Mouse (Mus musculus) MEL (cell line): ENCODE results near the gene Tas2r137. TPM values are rescaled to one million over a fixed set of nuclear protein-coding genes. Genes with fewer than 3 reads are reported as not detected.

Experiments used
- DNase-seq: peaks from one replicate; pipeline ENCODE4 v3.0.0; 2011; ENCODE audit warnings: low read depth, low spot score
- H3K27ac ChIP-seq: 2 replicates; pipeline ENCODE4 v1.5.1; 2012; ENCODE audit warnings: low read depth, mild to moderate bottlenecking, control low read depth, low read length, moderate library complexity; ENCODE audit not compliant: control insufficient read depth
- H3K27me3 ChIP-seq, 2 experiments: fragments of 150-350 bp in 1 of 2; sonication (generic) in 1 of 2; 2 replicates each; pipeline ENCODE4 v1.6.1; 2012; ENCODE audit warnings: low read length in 2 of 2, mild to moderate bottlenecking in 2 of 2, improper control_type of control experiment in 1 of 2, moderate library complexity in 1 of 2; ENCODE audit not compliant: insufficient read depth in 2 of 2, control insufficient read depth in 1 of 2
- H3K36me3 ChIP-seq, 2 experiments: 2 replicates each; pipeline ENCODE4 v1.6.1; 2012 to 2014; ENCODE audit warnings: low read length in 2 of 2, improper control_type of control experiment in 1 of 2, inconsistent platforms in 1 of 2, mild to moderate bottlenecking in 1 of 2; ENCODE audit not compliant: insufficient read depth in 2 of 2, control insufficient read depth in 1 of 2
- H3K4me1 ChIP-seq, 2 experiments: fragments of 150-350 bp in 1 of 2; sonication (generic) in 1 of 2; 2 replicates each; pipeline ENCODE4 v1.6.1; 2012; ENCODE audit warnings: low read length in 2 of 2, improper control_type of control experiment in 1 of 2, mild to moderate bottlenecking in 1 of 2; ENCODE audit not compliant: insufficient read depth in 2 of 2, control insufficient read depth in 1 of 2
- H3K4me3 ChIP-seq, 2 experiments: fragments of 150-350 bp in 1 of 2; sonication (generic) in 1 of 2; 2 replicates each; pipeline ENCODE4 v1.5.1; 2012; ENCODE audit warnings: low read depth in 2 of 2, low read length in 2 of 2, mild to moderate bottlenecking in 2 of 2, moderate library complexity in 2 of 2, control low read depth in 1 of 2, improper control_type of control experiment in 1 of 2; ENCODE audit not compliant: control insufficient read depth in 1 of 2, insufficient read depth in 1 of 2
- H3K79me2 ChIP-seq: 2 replicates; pipeline ENCODE4 v1.6.1; 2012; ENCODE audit warnings: mild to moderate bottlenecking, low read length, moderate library complexity; ENCODE audit not compliant: control insufficient read depth, poor library complexity, insufficient read depth
- H3K9ac ChIP-seq: 2 replicates; pipeline ENCODE4 v1.6.1; 2012; ENCODE audit warnings: low read depth, mild to moderate bottlenecking, control low read depth, low read length, moderate library complexity; ENCODE audit not compliant: control insufficient read depth, poor library complexity, severe bottlenecking
- H3K9me3 ChIP-seq: fragments of 150-350 bp; sonication (generic); replicated peaks from 2 replicates; pipeline ENCODE4 v1.6.1; 2012; ENCODE audit warnings: mild to moderate bottlenecking, low read length, improper control_type of control experiment, moderate library complexity; ENCODE audit not compliant: insufficient read depth
- BHLHE40 ChIP-seq: IDR thresholded peaks from 2 replicates; pipeline ENCODE4 v1.6.1; 2012; ENCODE audit warnings: low read depth, mild to moderate bottlenecking, inconsistent platforms, low read length, improper control_type of control experiment, borderline replicate concordance
- CHD1 ChIP-seq: IDR thresholded peaks from 2 replicates; pipeline ENCODE4 v1.6.1; 2012; ENCODE audit warnings: low read depth, mild to moderate bottlenecking, inconsistent platforms, low read length, improper control_type of control experiment
- CTCF ChIP-seq, 3 experiments: IDR thresholded peaks in 2 of 3; conservative IDR thresholded peaks in 1 of 3; 2 replicates each; pipeline ENCODE4 v1.5.1; 2011 to 2012; ENCODE audit warnings: low read length in 3 of 3, low read depth in 2 of 3, mild to moderate bottlenecking in 2 of 3, improper control_type of control experiment in 1 of 3, inconsistent platforms in 1 of 3, mixed read lengths in 1 of 3, moderate library complexity in 1 of 3; ENCODE audit not compliant: control insufficient read depth in 1 of 3, insufficient read depth in 1 of 3, poor library complexity in 1 of 3, severe bottlenecking in 1 of 3
- E2F4 ChIP-seq: IDR thresholded peaks from 2 replicates; pipeline ENCODE4 v1.6.1; 2011; ENCODE audit warnings: low read depth, low read length, improper control_type of control experiment, borderline replicate concordance
- ELF1 ChIP-seq: IDR thresholded peaks from 2 replicates; pipeline ENCODE4 v1.6.1; 2014; ENCODE audit warnings: low read depth, mild to moderate bottlenecking, inconsistent platforms, low read length, improper control_type of control experiment, moderate library complexity
- GABPA ChIP-seq: IDR thresholded peaks from 2 replicates; pipeline ENCODE4 v1.6.1; 2012; ENCODE audit warnings: low read depth, mild to moderate bottlenecking, inconsistent platforms, low read length, improper control_type of control experiment, moderate library complexity
- GATA1 ChIP-seq: IDR thresholded peaks from 2 replicates; pipeline ENCODE4 v1.6.1; 2011; ENCODE audit warnings: low read depth, low read length, improper control_type of control experiment
- JUND ChIP-seq: IDR thresholded peaks from 2 replicates; pipeline ENCODE4 v1.6.1; 2011; ENCODE audit warnings: low read depth, mild to moderate bottlenecking, improper control_type of control experiment, low read length
- KAT2A ChIP-seq: conservative IDR thresholded peaks from 2 replicates; pipeline ENCODE4 v1.6.1; 2012; ENCODE audit warnings: low read depth, low read length, improper control_type of control experiment, inconsistent platforms
- MAZ ChIP-seq: IDR thresholded peaks from 2 replicates; pipeline ENCODE4 v1.6.1; 2012; ENCODE audit warnings: low read depth, mild to moderate bottlenecking, inconsistent platforms, low read length, improper control_type of control experiment
- MEF2A ChIP-seq: IDR thresholded peaks from 2 replicates; pipeline ENCODE4 v1.6.1; 2014; ENCODE audit warnings: low read depth, mild to moderate bottlenecking, inconsistent platforms, low read length, improper control_type of control experiment; ENCODE audit not compliant: poor library complexity, insufficient replicate concordance, severe bottlenecking; ENCODE audit errors: extremely low read depth
- MYB ChIP-seq: IDR thresholded peaks from 2 replicates; pipeline ENCODE4 v1.6.1; 2011; ENCODE audit warnings: mild to moderate bottlenecking, low read depth, low read length, improper control_type of control experiment
- NELFE ChIP-seq: IDR thresholded peaks from 2 replicates; pipeline ENCODE4 v1.6.1; 2011; ENCODE audit warnings: low read depth, low read length, improper control_type of control experiment
- POLR2A ChIP-seq, 2 experiments: IDR thresholded peaks; 2 replicates each; pipeline ENCODE4 v1.6.1; 2011 to 2012; ENCODE audit warnings: low read length in 2 of 2, mild to moderate bottlenecking in 2 of 2, control low read depth in 1 of 2, improper control_type of control experiment in 1 of 2, low read depth in 1 of 2, moderate library complexity in 1 of 2; ENCODE audit not compliant: control insufficient read depth in 1 of 2, insufficient read depth in 1 of 2, poor library complexity in 1 of 2
- RAD21 ChIP-seq: IDR thresholded peaks from 2 replicates; pipeline ENCODE4 v1.6.1; 2011; ENCODE audit warnings: mild to moderate bottlenecking, low read depth, low read length, improper control_type of control experiment
- SMC3 ChIP-seq: IDR thresholded peaks from 2 replicates; pipeline ENCODE4 v1.6.1; 2011; ENCODE audit warnings: low read depth, low read length, improper control_type of control experiment
- TAL1 ChIP-seq: IDR thresholded peaks from 2 replicates; pipeline ENCODE4 v1.6.1; 2012; ENCODE audit warnings: mild to moderate bottlenecking, inconsistent platforms, low read length, moderate library complexity, mixed read lengths
- TCF12 ChIP-seq: IDR thresholded peaks from 2 replicates; pipeline ENCODE4 v1.6.1; 2014; ENCODE audit warnings: low read depth, mild to moderate bottlenecking, inconsistent platforms, low read length, improper control_type of control experiment, moderate library complexity
- USF1 ChIP-seq: IDR thresholded peaks from 2 replicates; pipeline ENCODE4 v1.6.1; 2014; ENCODE audit warnings: low read depth, mild to moderate bottlenecking, inconsistent platforms, low read length, improper control_type of control experiment, moderate library complexity
- ZC3H11A ChIP-seq: IDR thresholded peaks from 2 replicates; pipeline ENCODE4 v1.6.1; 2012; ENCODE audit warnings: low read depth, mild to moderate bottlenecking, inconsistent platforms, low read length, improper control_type of control experiment
- ZKSCAN1 ChIP-seq: IDR thresholded peaks from 2 replicates; pipeline ENCODE4 v1.6.1; 2012; ENCODE audit warnings: low read depth, mild to moderate bottlenecking, inconsistent platforms, low read length, improper control_type of control experiment, moderate library complexity
- ZMIZ1 ChIP-seq: IDR thresholded peaks from 2 replicates; pipeline ENCODE4 v1.6.1; 2012; ENCODE audit warnings: low read depth, mild to moderate bottlenecking, inconsistent platforms, low read length, improper control_type of control experiment, moderate library complexity
- ZNF384 ChIP-seq: IDR thresholded peaks from 2 replicates; pipeline ENCODE4 v1.6.1; 2012; ENCODE audit warnings: low read depth, mild to moderate bottlenecking, inconsistent platforms, low read length, improper control_type of control experiment
- polyA plus RNA-seq, 2 experiments: library from polyadenylated mRNA; stranded (reverse) in 1 of 2; unstranded in 1 of 2; fragments of >175 nt in 1 of 2; fragments of >200 nt in 1 of 2; gene quantifications; 2 replicates each; pipeline versions ENCODE4 v1.2.1 to v1.2.4; 2012; ENCODE audit warnings: low replicate concordance in 2 of 2, low read depth in 1 of 2; ENCODE audit not compliant: insufficient read length in 2 of 2, insufficient read depth in 1 of 2, missing spikeins in 1 of 2
- total RNA-seq: library from RNA; depleted of rRNA; stranded (reverse); fragments of 300-350 nt; gene quantifications from 2 replicates; pipeline ENCODE4 v1.2.3, GENCODE M21; 2012

Gene Tas2r137
- total and polyA plus RNA-seq, 3 experiments: not detected

DNA sequence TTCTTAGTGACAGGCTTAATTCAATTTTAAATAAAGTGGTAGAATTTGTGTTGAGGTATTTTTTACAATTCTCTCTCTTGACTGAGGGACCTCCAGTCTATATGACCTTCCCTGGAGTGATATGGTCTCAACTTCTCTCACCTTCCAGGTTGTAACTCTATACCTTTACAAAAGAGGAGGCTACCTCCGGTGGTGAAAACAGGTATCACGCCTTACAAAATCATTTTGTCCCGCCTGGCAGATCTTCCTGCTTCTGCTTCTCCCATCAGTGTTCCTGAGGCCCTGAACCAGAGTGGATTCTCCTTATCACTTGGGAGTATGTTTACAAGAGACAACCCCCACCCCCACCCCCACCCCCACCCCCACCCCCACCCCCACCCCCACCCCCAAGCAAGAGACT is 49.3 kb upstream of the Tas2r137 start:
- TF ChIP-seq ZMIZ1: no peak
- no peak for TF ChIP-seq ZNF384
- no peak for TF ChIP-seq USF1
- no peak for TF ChIP-seq GATA1
- TF ChIP-seq ELF1: no peak
- no peak for TF ChIP-seq E2F4
- no peak for TF ChIP-seq MEF2A
- peak; percentile 11 for TF ChIP-seq RAD21
- no peak for TF ChIP-seq NELFE
- TF ChIP-seq POLR2A (IDR thresholded peaks at IDR 0.05; ENCODE audit: control insufficient read depth in 1 of 2, insufficient read depth in 1 of 2, low read depth in 1 of 2, low read length in 2 of 2, poor library complexity in 1 of 2): no peak
- no peak for TF ChIP-seq MAZ
- TF ChIP-seq CHD1: no peak
- TF ChIP-seq CTCF (IDR thresholded peaks at IDR 0.05 in 2 of 3, conservative IDR thresholded peaks at IDR 0.05 in 1 of 3; ENCODE audit: control insufficient read depth in 1 of 3, insufficient read depth in 1 of 3, low read depth in 2 of 3, low read length in 3 of 3, poor library complexity in 1 of 3, severe bottlenecking in 1 of 3): peak in 2 of 3 experiments; percentile 34 to 37; a peak in 4 of 6 replicates
- no peak for TF ChIP-seq MYB
- TF ChIP-seq SMC3: peak; percentile 22; the same call in 1 of the 2 replicates
- no peak for TF ChIP-seq GABPA
- no peak for TF ChIP-seq BHLHE40
- TF ChIP-seq TAL1: no peak
- no peak for TF ChIP-seq ZC3H11A
- TF ChIP-seq JUND: no peak
- no peak for TF ChIP-seq KAT2A
- no peak for TF ChIP-seq TCF12
- TF ChIP-seq ZKSCAN1: no peak
- H3K27ac ChIP-seq: no peak overlapping the region
- H3K4me1 ChIP-seq: no peaks in the 10 kb centered on the region
- H3K36me3 ChIP-seq: no peaks in the 10 kb centered on the region
- no peaks in the 10 kb centered on the region for H3K79me2 ChIP-seq
- DNase-seq: peak; percentile 32
- H3K9ac ChIP-seq: no peak overlapping the region
- peaks cover 8 to 23% of the 10 kb centered on the region in 2 experiments for H3K27me3 ChIP-seq
- H3K4me3 ChIP-seq: no peak overlapping the region
- H3K9me3 ChIP-seq: no peaks in the 10 kb centered on the region
